Mouse (Mus musculus) heart, embryonic 10.5 days (tissue): ENCODE data around the gene Tlx2. TPM values are rescaled to one million over a fixed set of nuclear protein-coding genes. Genes with fewer than 3 reads are reported as not detected.

ENCODE experiments used
- DNase-seq: peaks from one replicate; pipeline ENCODE4 v3.0.0-alpha.2; 2017; ENCODE audit warnings: low spot score
- H3K27ac ChIP-seq: fragments of 300-500 bp; sonication (generic); 2 replicates; pipeline ENCODE4 v1.5.1; 2016; ENCODE audit warnings: mild to moderate bottlenecking
- H3K27me3 ChIP-seq: fragments of 300-500 bp; sonication (generic); 2 replicates; pipeline ENCODE4 v1.6.1; 2016; ENCODE audit warnings: mild to moderate bottlenecking; ENCODE audit not compliant: poor library complexity, insufficient read depth, severe bottlenecking
- H3K36me3 ChIP-seq: fragments of 300-500 bp; sonication (generic); 2 replicates; pipeline ENCODE4 v1.6.1; 2016; ENCODE audit warnings: mild to moderate bottlenecking, moderate library complexity
- H3K4me1 ChIP-seq: fragments of 300-500 bp; sonication (generic); 2 replicates; pipeline ENCODE4 v1.6.1; 2016; ENCODE audit warnings: mild to moderate bottlenecking
- H3K4me3 ChIP-seq: fragments of 300-500 bp; sonication (generic); 2 replicates; pipeline ENCODE4 v1.5.1; 2016; ENCODE audit warnings: mild to moderate bottlenecking, moderate library complexity
- H3K9me3 ChIP-seq: fragments of 300-500 bp; sonication (generic); 2 replicates; pipeline ENCODE4 v1.6.1; 2016; ENCODE audit warnings: mild to moderate bottlenecking, moderate library complexity
- WGBS: fragments of 180-500 bp; shearing (Covaris S2); methylation state at CpG from one replicate; pipeline ENCODE4 v1.1.7; 2016; 5-methylcytosine and 5-hydroxymethylcytosine counted together
- polyA plus RNA-seq: library from polyadenylated mRNA; unstranded; fragments of >200 nt; fragmentation: Nextera tagmentation; extraction: Ambion mirVana; gene quantifications from 2 replicates; pipeline ENCODE4 v1.2.1, GENCODE M21; 2016

Gene Tlx2
- polyA plus RNA-seq, 1 experiment from 2014 or later: 0.63 TPM

GRCm38 (mm10) chr6:83084477-83084876 lies 14.4 kb upstream of the Tlx2 start:
- no peak for DNase-seq
- no peak overlapping the region for H3K4me3 ChIP-seq
- H3K27me3 ChIP-seq: peaks cover 92% of the 10 kb centered on the region
- peaks cover 32% of the 10 kb centered on the region for H3K4me1 ChIP-seq
- 9% methylated on average over 6 of the region's 6 CpGs for WGBS
- no peak overlapping the region for H3K27ac ChIP-seq
- peaks cover 29% of the 10 kb centered on the region for H3K36me3 ChIP-seq
- no peaks in the 10 kb centered on the region for H3K9me3 ChIP-seq

GRCm38 (mm10) chr6:83083497-83083896 lies 13.4 kb upstream of the Tlx2 start:
- Histone ChIP-seq H3K9me3 (no peaks in the 10 kb centered on the region), H3K27me3 (peaks cover 85% of the 10 kb centered on the region), H3K4me1 (peaks cover 39% of the 10 kb centered on the region), H3K27ac (no peak overlapping the region), H3K36me3 (peaks cover 29% of the 10 kb centered on the region), H3K4me3 (no peak overlapping the region)
- 11% methylated on average over 5 of the region's 5 CpGs for WGBS
- no peak for DNase-seq

GRCm38 (mm10) chr6:83080210-83080609 lies 10.1 kb upstream of the Tlx2 start:
- H3K27me3 ChIP-seq: peaks cover 73% of the 10 kb centered on the region
- 93% methylated on average over 5 of the region's 5 CpGs for WGBS

GRCm38 (mm10) chr6:83078324-83078858 lies 8.3 kb upstream of the Tlx2 start:
- WGBS: under 1% methylated on average over 46 of the region's 46 CpGs
- peak overlapping the region; percentile 95 for H3K27ac ChIP-seq
- H3K27me3 ChIP-seq: peaks cover 73% of the 10 kb centered on the region
- peak; percentile 99 for DNase-seq
- peaks cover 13% of the 10 kb centered on the region for H3K4me1 ChIP-seq
- peaks cover 29% of the 10 kb centered on the region for H3K36me3 ChIP-seq
- no peaks in the 10 kb centered on the region for H3K9me3 ChIP-seq
- H3K4me3 ChIP-seq: peak overlapping the region; percentile 87

More at GRCm38 (mm10) chr6:83080210-83080609, 10.1 kb upstream of the Tlx2 start:
- Histone ChIP-seq H3K4me1 (peaks cover 13% of the 10 kb centered on the region), H3K9me3 (no peaks in the 10 kb centered on the region), H3K27ac (no peak overlapping the region), H3K36me3 (peaks cover 29% of the 10 kb centered on the region), H3K4me3 (no peak overlapping the region)
- no peak for DNase-seq

GRCm38 (mm10) chr6:83077630-83078323 lies 7.7 kb upstream of the Tlx2 start, which contains the start of gene Pcgf1:
Pcgf1 (plus strand) TSS chr6:83077869.
- under 1% methylated on average over 54 of the region's 54 CpGs for WGBS
- Histone ChIP-seq H3K36me3 (peaks cover 29% of the 10 kb centered on the region), H3K27ac (peak within 1 kb of the TSS; percentile 95), H3K27me3 (peaks cover 73% of the 10 kb centered on the region), H3K9me3 (no peaks in the 10 kb centered on the region), H3K4me3 (peak within 1 kb of the TSS; percentile 87), H3K4me1 (peaks cover 13% of the 10 kb centered on the region)
- no peak for DNase-seq

- H3K9me3 ChIP-seq: no peaks in the 10 kb centered on the region
- DNase-seq: no peak
- H3K27me3 ChIP-seq: peaks cover 74% of the 10 kb centered on the region
- H3K36me3 ChIP-seq: peaks cover 2% of the 10 kb centered on the region
- no peak overlapping the region for H3K4me3 ChIP-seq
- 17% methylated on average over 2 of the region's 2 CpGs for WGBS
- no peak overlapping the region for H3K27ac ChIP-seq
- H3K4me1 ChIP-seq: peaks cover 29% of the 10 kb centered on the region
Measured at GRCm38 (mm10) chr6:83074979-83075378, 4.9 kb upstream of the Tlx2 start.

- H3K9me3 ChIP-seq: no peaks in the 10 kb centered on the region
- H3K27me3 ChIP-seq: peaks cover 100% of the 10 kb centered on the region
- H3K36me3 ChIP-seq: no peaks in the 10 kb centered on the region
- H3K4me1 ChIP-seq: peaks cover 30% of the 10 kb centered on the region
- under 1% methylated on average over 22 of the region's 24 CpGs for WGBS
- DNase-seq: no peak
- no peak overlapping the region for H3K27ac ChIP-seq
- peak overlapping the region; percentile 36 for H3K4me3 ChIP-seq
Measured at GRCm38 (mm10) chr6:83071220-83071619, 1.1 kb upstream of the Tlx2 start.

- no peaks in the 10 kb centered on the region for H3K9me3 ChIP-seq
- H3K36me3 ChIP-seq: no peaks in the 10 kb centered on the region
- no peak overlapping the region for H3K27ac ChIP-seq
- WGBS: under 1% methylated on average over 56 of the region's 58 CpGs
- H3K27me3 ChIP-seq: peaks cover 100% of the 10 kb centered on the region
- peaks cover 30% of the 10 kb centered on the region for H3K4me1 ChIP-seq
- H3K4me3 ChIP-seq: peak overlapping the region; percentile 49
- DNase-seq: no peak
Measured at GRCm38 (mm10) chr6:83070311-83071219, 472 bp upstream of the Tlx2 start.

- peaks cover 30% of the 10 kb centered on the region for H3K4me1 ChIP-seq
- no peaks in the 10 kb centered on the region for H3K36me3 ChIP-seq
- no peaks in the 10 kb centered on the region for H3K9me3 ChIP-seq
- no peak for DNase-seq
- peaks cover 100% of the 10 kb centered on the region for H3K27me3 ChIP-seq
- WGBS: 3% methylated on average over 69 of the region's 69 CpGs
- peak overlapping the region; percentile 49 for H3K4me3 ChIP-seq
- H3K27ac ChIP-seq: no peak overlapping the region
Measured at GRCm38 (mm10) chr6:83069488-83070246, 426 bp downstream of the Tlx2 start.

- 1% methylated on average over 81 of the region's 81 CpGs for WGBS
- no peak overlapping the region for H3K27ac ChIP-seq
Measured at GRCm38 (mm10) chr6:83068706-83069487, 1.2 kb downstream of the Tlx2 start.

GRCm38 (mm10) chr6:83068221-83068620 lies 1.9 kb downstream of the Tlx2 start:
- H3K4me1 ChIP-seq: peaks cover 30% of the 10 kb centered on the region
- WGBS: 3% methylated on average over 8 of the region's 8 CpGs
- H3K36me3 ChIP-seq: no peaks in the 10 kb centered on the region
- no peaks in the 10 kb centered on the region for H3K9me3 ChIP-seq
- H3K4me3 ChIP-seq: peak overlapping the region; percentile 48
- H3K27ac ChIP-seq: no peak overlapping the region
- H3K27me3 ChIP-seq: peaks cover 100% of the 10 kb centered on the region
- no peak for DNase-seq

More at GRCm38 (mm10) chr6:83068706-83069487, 1.2 kb downstream of the Tlx2 start:
- no peaks in the 10 kb centered on the region for H3K9me3 ChIP-seq
- peaks cover 30% of the 10 kb centered on the region for H3K4me1 ChIP-seq
- H3K36me3 ChIP-seq: no peaks in the 10 kb centered on the region
- H3K27me3 ChIP-seq: peaks cover 100% of the 10 kb centered on the region
- peak overlapping the region; percentile 49 for H3K4me3 ChIP-seq
- no peak for DNase-seq

GRCm38 (mm10) chr6:83066441-83066840 lies 3.7 kb downstream of the Tlx2 start:
- H3K36me3 ChIP-seq: no peaks in the 10 kb centered on the region
- no peak overlapping the region for H3K4me3 ChIP-seq
- no peak overlapping the region for H3K27ac ChIP-seq
- H3K27me3 ChIP-seq: peaks cover 100% of the 10 kb centered on the region
- no peaks in the 10 kb centered on the region for H3K9me3 ChIP-seq
- peaks cover 28% of the 10 kb centered on the region for H3K4me1 ChIP-seq
- DNase-seq: no peak
- 30% methylated on average over 6 of the region's 6 CpGs for WGBS
